Mouse (Mus musculus): Measurements from ENCODE around the gene Sgms1. TPM values are rescaled to one million over a fixed set of nuclear protein-coding genes. Genes with fewer than 3 reads are reported as not detected.

Sgms1 gene
- total RNA-seq, 2 experiments from 2014 or later: 55.3 to 63.9 TPM

- DNase-seq: no peak
These were observed 210.0 kb downstream of the Sgms1 start for GRCm38 (mm10) chr19:32179514-32179913.

DNA sequence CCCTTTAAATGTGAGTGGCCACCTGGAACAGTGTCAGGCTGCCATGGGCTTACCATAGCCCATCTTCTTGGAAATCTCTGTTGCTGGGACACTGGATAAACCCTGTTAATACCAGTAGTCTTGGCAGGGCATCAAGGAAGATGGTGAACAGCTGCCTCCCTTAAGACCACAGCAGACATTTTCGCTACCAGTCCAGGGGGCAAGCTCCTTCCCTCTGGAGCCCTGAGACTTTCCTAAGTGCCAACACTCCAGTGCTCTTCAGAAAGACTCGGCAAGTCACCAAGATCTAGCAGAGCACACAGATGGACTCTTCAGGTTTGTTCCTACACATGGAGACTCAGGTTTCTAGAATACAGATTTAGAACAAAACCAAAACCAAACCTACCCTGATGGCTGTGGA, 211.4 kb downstream of the Sgms1 start:
- DNase-seq: no peak

DNA sequence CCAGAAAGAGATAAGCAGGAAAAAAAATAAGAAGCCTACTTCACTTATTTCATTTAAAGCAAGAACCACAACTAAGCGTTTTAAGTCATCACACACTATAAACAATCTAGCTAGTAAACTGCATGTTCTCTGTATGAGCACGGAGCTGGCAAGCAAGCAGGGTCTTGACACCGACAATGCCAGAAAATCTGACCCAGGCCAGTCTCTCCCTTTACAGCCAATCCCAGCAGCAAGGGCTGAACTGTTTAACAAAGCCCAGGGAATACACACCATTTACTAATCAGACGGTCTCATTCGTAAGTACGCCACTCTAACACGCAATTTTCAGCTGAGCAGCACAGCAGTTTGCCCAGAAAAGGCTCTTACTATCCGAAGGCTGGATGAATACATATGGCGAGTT, 213.1 kb downstream of the Sgms1 start:
- DNase-seq: no peak

- no peak for DNase-seq
These were observed 213.5 kb downstream of the Sgms1 start for GRCm38 (mm10) chr19:32175991-32176390.

DNA sequence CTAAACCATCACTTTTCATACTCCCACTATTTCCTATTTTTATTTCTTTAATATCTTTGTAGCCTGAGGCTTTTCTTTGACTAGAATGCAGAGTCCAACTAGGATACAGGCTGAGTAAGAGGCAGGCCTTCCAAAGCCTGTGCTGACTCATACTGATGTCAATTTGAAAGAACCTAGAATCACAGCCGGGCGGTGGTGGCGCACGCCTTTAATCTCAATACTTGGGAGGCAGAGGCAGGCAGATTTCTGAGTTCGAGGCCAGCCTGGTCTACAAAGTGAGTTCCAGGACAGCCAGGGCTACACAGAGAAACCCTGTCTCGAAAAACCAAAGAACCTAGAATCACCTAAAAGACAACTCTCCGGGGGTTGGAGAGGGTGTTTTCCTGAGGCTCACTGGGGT, 214.5 kb downstream of the Sgms1 start:
- no peak for DNase-seq

GRCm38 (mm10) chr19:32174561-32174960, 215.0 kb downstream of the Sgms1 start:
- DNase-seq: no peak

DNA sequence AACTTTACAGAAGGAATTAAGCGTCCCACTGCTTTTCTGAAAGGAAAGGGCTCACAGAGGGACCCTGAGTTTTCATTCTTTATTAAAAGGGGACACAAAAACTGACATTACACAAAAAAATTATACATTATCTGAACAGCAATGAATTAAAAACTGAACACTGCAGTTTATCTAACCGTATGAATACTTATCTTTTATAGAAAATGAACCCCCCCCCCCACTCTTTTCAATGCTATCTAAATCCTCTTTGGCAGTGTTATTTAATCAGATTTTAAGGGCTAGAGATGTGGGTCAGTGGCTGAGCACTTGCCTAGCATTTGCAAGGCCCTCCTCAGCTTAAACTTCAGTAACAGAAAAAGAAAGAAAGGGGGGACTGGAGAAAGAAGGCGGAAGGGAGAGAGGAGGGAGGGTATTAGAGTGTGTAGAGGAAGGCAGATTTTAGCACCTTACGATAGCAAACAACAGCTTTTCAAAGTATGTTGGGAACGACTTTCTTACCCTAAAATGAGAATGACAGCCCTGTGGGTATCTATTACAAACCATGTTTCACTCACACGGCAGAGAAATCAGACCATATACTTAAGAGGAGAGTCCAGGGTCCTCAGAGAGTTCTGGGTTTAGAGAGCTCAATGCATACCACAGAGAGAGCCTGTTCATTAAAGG, 215.9 kb downstream of the Sgms1 start:
- no peak for DNase-seq

DNA sequence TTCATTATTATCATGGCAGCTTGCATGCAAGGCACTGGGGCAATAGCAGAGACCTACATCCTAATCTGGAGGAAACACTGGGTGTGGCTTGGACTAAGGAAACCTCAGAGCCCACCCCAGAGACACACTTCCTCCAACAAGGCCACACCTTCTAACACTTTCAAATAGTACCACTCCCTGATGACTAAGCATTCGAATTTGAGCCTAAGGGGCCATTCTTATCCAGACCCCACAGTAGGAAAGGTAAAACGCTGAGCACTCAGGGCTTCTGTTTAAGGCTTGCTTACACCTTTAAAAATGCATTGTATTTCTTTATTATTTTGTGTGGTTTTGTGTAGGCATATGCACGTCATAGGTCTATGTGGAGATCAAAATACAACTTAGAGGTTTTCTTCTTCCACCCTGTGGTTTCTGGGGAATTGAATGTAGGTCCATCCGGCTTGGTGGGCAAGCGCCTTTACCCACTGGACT, 217.0 kb downstream of the Sgms1 start:
- peak in 1 of 2 experiments; percentile 73 for DNase-seq

GRCm38 (mm10) chr19:32171981-32172380, 217.5 kb downstream of the Sgms1 start:
- DNase-seq: no peak

- DNase-seq: peak; percentile 84 to 92
These were observed 219.6 kb downstream of the Sgms1 start for GRCm38 (mm10) chr19:32169634-32170540.

GRCm38 (mm10) chr19:32168031-32168430, 221.5 kb downstream of the Sgms1 start:
- peak in 1 of 2 experiments; percentile 23 for DNase-seq

DNA sequence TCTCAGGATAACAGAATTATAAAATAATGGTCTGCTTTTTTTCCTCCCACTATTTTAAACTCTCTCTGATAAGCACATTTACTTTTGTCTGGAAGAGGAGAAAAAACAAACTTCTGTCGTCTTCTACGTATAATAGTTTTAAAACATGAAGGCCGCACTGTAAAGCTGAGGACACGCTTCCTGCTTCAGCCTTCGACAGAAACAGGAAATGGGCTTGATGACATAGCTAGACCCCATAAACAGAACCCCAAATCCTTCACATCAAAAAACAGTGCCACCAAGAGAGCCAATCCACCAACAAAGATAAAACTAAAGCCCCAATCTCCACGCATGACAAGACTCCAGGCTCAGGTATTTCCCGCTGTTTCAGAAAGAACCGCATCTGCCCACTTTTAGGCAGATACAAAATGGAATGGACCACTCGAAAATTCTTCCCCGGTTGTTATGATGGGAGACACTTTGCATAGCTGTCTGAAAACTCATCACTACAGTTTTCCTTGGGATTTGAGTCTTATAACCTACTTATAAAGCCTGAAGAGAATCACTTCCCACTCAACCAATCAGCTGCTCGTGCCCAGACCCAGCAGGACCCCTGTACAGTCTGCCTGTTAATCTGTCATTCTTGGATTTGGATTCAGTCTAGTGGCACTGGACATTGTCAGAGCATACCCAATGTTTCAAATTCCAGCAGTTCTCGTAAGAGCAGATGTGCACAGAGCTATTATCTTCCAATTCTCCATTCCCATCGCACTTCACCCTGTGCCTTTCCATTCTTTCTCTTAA, 222.5 kb downstream of the Sgms1 start:
- DNase-seq: no peak

DNA sequence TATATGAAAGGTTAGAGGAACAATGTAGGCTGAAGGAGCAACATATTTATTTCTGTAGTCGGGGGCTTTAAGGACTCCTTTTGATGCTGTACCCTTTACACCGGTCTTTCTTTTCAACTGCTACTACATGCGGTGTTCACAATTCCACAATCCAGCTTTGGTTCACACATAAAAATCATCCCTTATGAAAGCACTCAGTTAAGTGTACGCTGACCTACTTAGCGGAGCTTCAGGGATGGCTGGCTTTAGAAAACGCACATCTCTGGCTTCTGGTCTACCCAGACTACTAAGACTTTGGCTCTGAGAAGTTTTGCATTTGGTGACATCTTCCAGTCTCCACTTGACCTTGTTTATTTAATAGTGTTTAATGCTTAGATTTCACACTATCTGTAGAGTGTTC, 223.8 kb downstream of the Sgms1 start:
- DNase-seq: no peak

- no peak for DNase-seq
These were observed 225.4 kb downstream of the Sgms1 start for GRCm38 (mm10) chr19:32164128-32164527.

- no peak for DNase-seq
These were observed 229.6 kb downstream of the Sgms1 start for GRCm38 (mm10) chr19:32159944-32160343.

- no peak for DNase-seq
These were observed 230.3 kb downstream of the Sgms1 start for GRCm38 (mm10) chr19:32159168-32159567.

GRCm38 (mm10) chr19:32157045-32157444, 232.5 kb downstream of the Sgms1 start:
- DNase-seq: no peak

DNA sequence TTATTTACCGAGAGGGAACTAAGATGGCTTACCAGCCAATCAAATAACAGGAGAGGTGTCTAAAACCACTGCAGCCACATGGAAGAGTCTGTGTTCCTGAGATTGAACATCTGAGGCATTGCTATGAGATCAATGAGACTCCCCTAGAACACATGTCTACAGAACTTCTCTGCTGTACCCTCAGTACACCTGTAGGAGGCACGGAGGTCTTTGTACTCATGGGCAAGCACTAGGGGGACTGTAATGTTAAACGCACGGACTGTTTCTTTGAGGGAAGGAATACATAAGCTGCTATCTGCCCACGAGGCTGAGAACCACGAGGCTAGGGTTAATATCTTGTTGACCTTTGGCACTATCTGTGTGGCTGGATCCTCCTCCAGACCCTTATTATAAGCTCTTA, 237.0 kb downstream of the Sgms1 start:
- DNase-seq: no peak

DNA sequence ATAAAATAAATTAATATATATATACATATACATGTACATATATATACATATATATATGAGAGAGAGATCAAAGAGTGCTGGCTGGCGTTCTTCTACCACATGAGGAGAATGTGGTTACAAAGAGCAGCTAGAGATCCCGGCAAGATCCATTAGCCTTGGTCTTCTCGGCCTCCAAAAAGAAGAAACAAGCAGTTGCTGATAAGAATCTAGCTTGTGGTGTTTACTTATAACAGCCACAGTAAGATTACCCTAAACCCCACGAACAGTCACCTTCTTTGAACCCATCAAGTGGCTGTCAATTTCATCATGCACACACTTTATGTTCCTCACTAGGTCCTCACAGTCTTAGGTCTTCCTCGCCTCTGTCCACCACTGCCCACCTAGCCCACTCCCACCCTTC, 240.8 kb downstream of the Sgms1 start:
- no peak for DNase-seq

DNA sequence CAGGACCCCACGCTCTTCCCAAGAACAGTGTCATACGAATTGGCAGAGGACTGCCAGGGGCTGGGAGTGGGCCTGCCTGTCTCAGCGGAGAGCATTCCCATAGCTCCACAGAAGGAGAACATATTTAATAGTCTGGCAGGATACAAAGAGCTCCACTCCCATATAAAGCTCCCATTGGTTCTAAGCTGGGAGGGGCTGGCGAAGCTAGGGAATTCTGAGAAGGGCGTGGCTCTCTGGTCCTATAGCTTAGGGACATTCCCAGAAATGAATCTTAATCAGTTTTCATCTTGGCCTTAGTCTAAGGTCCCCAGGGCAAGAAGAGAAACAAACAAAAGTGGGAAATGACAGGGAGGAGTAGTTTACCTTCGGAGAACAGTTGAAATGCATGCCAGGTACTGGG, 247.1 kb downstream of the Sgms1 start:
- no peak for DNase-seq

GRCm38 (mm10) chr19:32138361-32139088, 251.0 kb downstream of the Sgms1 start:
- peak; percentile 34 for DNase-seq

DNA sequence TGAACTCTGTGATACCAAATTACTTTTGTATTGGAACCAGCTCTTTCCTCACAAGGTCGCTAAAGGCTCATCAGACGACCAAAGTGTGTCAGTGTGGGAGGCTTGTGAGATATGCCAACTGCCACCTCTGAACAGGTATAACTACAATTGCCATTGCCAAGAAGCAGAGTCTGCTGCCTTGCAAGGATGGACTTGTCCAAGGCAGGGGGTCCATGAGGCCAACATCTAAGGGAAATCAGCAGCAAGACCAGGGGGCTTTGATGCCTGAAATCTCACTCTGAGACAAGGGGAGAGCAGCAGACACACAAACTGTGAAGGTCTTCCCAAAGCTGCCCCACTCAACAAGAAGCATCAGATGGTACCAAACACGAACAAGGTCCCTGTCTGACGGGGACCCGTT, 251.6 kb downstream of the Sgms1 start:
- DNase-seq: no peak

All from heart, adult 18-20 months (tissue).